In genomic region chr8:84811303-84811702, GRCm38 (mm10) we compare ENCODE assay signal across 8 mouse cellular contexts. TPM values are rescaled to one million over a fixed set of nuclear protein-coding genes. Genes with fewer than 3 reads are reported as not detected.
DNase-seq lines count a peak whose midpoint lies in the region; ATAC-seq and TF ChIP-seq lines count a peak whose summit lies in the region.

No protein-coding gene starts in this region.

- peaks cover 21% of the 10 kb centered on the region for H3K4me1 ChIP-seq in forebrain, embryonic 11.5 days (replicated peaks; ENCODE audit: control insufficient read depth, insufficient read depth, low read length)
- peaks cover 22% of the 10 kb centered on the region for H3K4me1 ChIP-seq in limb, embryonic 10.5 days
- peaks cover 15% of the 10 kb centered on the region for H3K4me1 ChIP-seq in neural tube, embryonic 14.5 days (ENCODE audit: control insufficient read depth, insufficient read depth, low read length)

- H3K9ac ChIP-seq in forebrain, embryonic 11.5 days (ENCODE audit: low read length): peak overlapping the region; percentile 49
- no peak overlapping the region; the same call in 1 of the 2 replicates for H3K9ac ChIP-seq in neural tube, embryonic 14.5 days (replicated peaks; ENCODE audit: low read depth, low read length)

- peak overlapping the region; percentile 52; the same call in 1 of the 2 replicates for H3K4me2 ChIP-seq in forebrain, embryonic 11.5 days (ENCODE audit: low read depth, low read length, severe bottlenecking)
- H3K4me2 ChIP-seq in neural tube, embryonic 14.5 days (ENCODE audit: low read depth, low read length): peak overlapping the region; percentile 40

- peak overlapping the region; percentile 53 for H3K4me3 ChIP-seq in layer of hippocampus, adult 2 months
- peak overlapping the region; percentile 4; the same call in 1 of the 2 replicates for H3K4me3 ChIP-seq in forebrain, embryonic 11.5 days (ENCODE audit: low read depth, low read length)
- H3K4me3 ChIP-seq in limb, embryonic 10.5 days: peak overlapping the region; percentile 45
- peak overlapping the region; percentile 22; the same call in 1 of the 2 replicates for H3K4me3 ChIP-seq in neural tube, embryonic 14.5 days (ENCODE audit: low read depth, low read length)

- TF ChIP-seq CTCF in layer of hippocampus, adult 2 months (conservative IDR thresholded peaks at IDR 0.05): no peak

- no peak for DNase-seq in layer of hippocampus, adult 2 months (ENCODE audit: low spot score in 2 of 2)
- DNase-seq in layer of hippocampus, adult 9-11 months: no peak
- no peak for DNase-seq in forebrain, embryonic 11.5 days (ENCODE audit: low spot score)
- no peak for DNase-seq in limb, embryonic 10.5 days (ENCODE audit: low spot score)
- no peak for DNase-seq in urinary bladder, postnatal 4 days (ENCODE audit: low spot score in 2 of 2)
- DNase-seq in layer of hippocampus, postnatal 25 days (ENCODE audit: extremely low spot score in 1 of 2, low spot score in 1 of 2): no peak
- DNase-seq in gastrocnemius, postnatal 14 days: no peak

- intact Hi-C loops in gastrocnemius, postnatal 14 days (cut with DNase I; ENCODE audit: low total_unique reads): loop anchor here (5.0 kb wide), 1 partner anchor 74 kb away; no protein-coding TSS in a partner anchor

- H3K27ac ChIP-seq in layer of hippocampus, adult 2 months: peak overlapping the region; percentile 86
- peak overlapping the region; percentile 37; the same call in 1 of the 2 replicates for H3K27ac ChIP-seq in forebrain, embryonic 11.5 days (ENCODE audit: low read depth, low read length)
- peak overlapping the region; percentile 63 for H3K27ac ChIP-seq in limb, embryonic 10.5 days
- 0 out of 2 replicates have a peak overlapping the region, but pooled peaks have one; percentile 13 for H3K27ac ChIP-seq in neural tube, embryonic 14.5 days (ENCODE audit: low read depth, low read length)

- 0 out of 2 replicates have a peak, but pooled peaks have one; percentile 2 for ATAC-seq in forebrain, embryonic 11.5 days (replicated peaks; ENCODE audit: low FRiP score)
- no peak for ATAC-seq in neural tube, embryonic 14.5 days (ENCODE audit: low read depth)

- no peaks in the 10 kb centered on the region for H3K9me3 ChIP-seq in forebrain, embryonic 11.5 days (ENCODE audit: control insufficient read depth, low read length)
- H3K9me3 ChIP-seq in limb, embryonic 10.5 days (replicated peaks): no peaks in the 10 kb centered on the region
- H3K9me3 ChIP-seq in neural tube, embryonic 14.5 days (ENCODE audit: control insufficient read depth, low read length): no peaks in the 10 kb centered on the region

- H3K36me3 ChIP-seq in forebrain, embryonic 11.5 days (ENCODE audit: control insufficient read depth, insufficient read depth, low read length): no peaks in the 10 kb centered on the region
- no peaks in the 10 kb centered on the region for H3K36me3 ChIP-seq in limb, embryonic 10.5 days
- H3K36me3 ChIP-seq in neural tube, embryonic 14.5 days (ENCODE audit: control insufficient read depth, insufficient read depth, low read length): no peaks in the 10 kb centered on the region

- 16% methylated on average over 10 of the region's 10 CpGs for WGBS in forebrain, embryonic 11.5 days
- WGBS in limb, embryonic 10.5 days: 27% methylated on average over 10 of the region's 10 CpGs
- 13% methylated on average over 10 of the region's 10 CpGs for WGBS in neural tube, embryonic 14.5 days

- H3K27me3 ChIP-seq in forebrain, embryonic 11.5 days (ENCODE audit: control insufficient read depth, insufficient read depth, low read length): peaks cover 17% of the 10 kb centered on the region
- peaks cover 95% of the 10 kb centered on the region for H3K27me3 ChIP-seq in limb, embryonic 10.5 days (ENCODE audit: low read depth, poor library complexity, severe bottlenecking)
- no peaks in the 10 kb centered on the region; the same call in 1 of the 2 replicates for H3K27me3 ChIP-seq in neural tube, embryonic 14.5 days (ENCODE audit: control insufficient read depth, insufficient read depth, low read length)

RNA-seq across cellular contexts. Expression of gene Nfix, which starts 11.2 kb away (rescaled TPM):
- 100 to 1,000 TPM; 408 to 482 TPM for total RNA-seq in layer of hippocampus, adult 2 months (2021)
- 7.7 and 8.9 TPM in 2 replicates for polyA plus RNA-seq in forebrain, embryonic 11.5 days (2014; fragmentation: Nextera tagmentation; extraction: Ambion mirVana)
- 0.24 and 2.1 TPM in 2 replicates for polyA plus RNA-seq in limb, embryonic 10.5 days (2016; fragmentation: Nextera tagmentation; extraction: Ambion mirVana)
- 68.2 and 91.5 TPM in 2 replicates for polyA plus RNA-seq in neural tube, embryonic 14.5 days (2014; fragmentation: Nextera tagmentation; extraction: Ambion mirVana)
- 100 to 1,000 TPM; 406 to 477 TPM for total RNA-seq in layer of hippocampus, postnatal 25 days (2021)
- total RNA-seq in gastrocnemius, postnatal 14 days (2021): 100 to 1,000 TPM; 531 to 566 TPM

RNA-seq across cellular contexts. Expression of gene Dand5, which starts 11.3 kb away (rescaled TPM):
- total RNA-seq in layer of hippocampus, adult 2 months (2021): 10 to 100 TPM; 11.9 TPM
- 5.5 and 6.4 TPM in 2 replicates for polyA plus RNA-seq in forebrain, embryonic 11.5 days (2014; fragmentation: Nextera tagmentation; extraction: Ambion mirVana)
- 1.9 and 2.7 TPM in 2 replicates for polyA plus RNA-seq in limb, embryonic 10.5 days (2016; fragmentation: Nextera tagmentation; extraction: Ambion mirVana)
- polyA plus RNA-seq in neural tube, embryonic 14.5 days (2014; fragmentation: Nextera tagmentation; extraction: Ambion mirVana): 12.3 and 16.9 TPM in 2 replicates
- 10 to 100 TPM in 1 of 2 experiments, 1 to 10 TPM in 1; 9.3 to 10.6 TPM for total RNA-seq in layer of hippocampus, postnatal 25 days (2021)
- total RNA-seq in gastrocnemius, postnatal 14 days (2021): 1 to 10 TPM; 6.0 to 7.2 TPM

RNA-seq across cellular contexts. Expression of gene Gadd45gip1, which starts 20.0 kb away (rescaled TPM):
- total RNA-seq in layer of hippocampus, adult 2 months (2021): 10 to 100 TPM; 23.3 to 26.1 TPM
- 41.0 and 44.3 TPM in 2 replicates for polyA plus RNA-seq in forebrain, embryonic 11.5 days (2014; fragmentation: Nextera tagmentation; extraction: Ambion mirVana)
- 51.7 and 54.4 TPM in 2 replicates for polyA plus RNA-seq in limb, embryonic 10.5 days (2016; fragmentation: Nextera tagmentation; extraction: Ambion mirVana)
- 33.1 and 39.8 TPM in 2 replicates for polyA plus RNA-seq in neural tube, embryonic 14.5 days (2014; fragmentation: Nextera tagmentation; extraction: Ambion mirVana)
- total RNA-seq in layer of hippocampus, postnatal 25 days (2021): 10 to 100 TPM; 23.7 to 27.3 TPM
- total RNA-seq in gastrocnemius, postnatal 14 days (2021): 10 to 100 TPM; 28.4 to 28.8 TPM

RNA-seq across cellular contexts. Expression of gene Rad23a, which starts 29.2 kb away (rescaled TPM):
- total RNA-seq in layer of hippocampus, adult 2 months (2021): 10 to 100 TPM; 63.4 to 75.9 TPM
- 102 and 110 TPM in 2 replicates for polyA plus RNA-seq in forebrain, embryonic 11.5 days (2014; fragmentation: Nextera tagmentation; extraction: Ambion mirVana)
- polyA plus RNA-seq in limb, embryonic 10.5 days (2016; fragmentation: Nextera tagmentation; extraction: Ambion mirVana): 119 and 122 TPM in 2 replicates
- 69.4 and 78.1 TPM in 2 replicates for polyA plus RNA-seq in neural tube, embryonic 14.5 days (2014; fragmentation: Nextera tagmentation; extraction: Ambion mirVana)
- total RNA-seq in layer of hippocampus, postnatal 25 days (2021): 10 to 100 TPM; 67.0 to 69.7 TPM
- total RNA-seq in gastrocnemius, postnatal 14 days (2021): 100 to 1,000 TPM; 122 to 124 TPM

RNA-seq across cellular contexts. Expression of gene Calr, which starts 35.4 kb away (rescaled TPM):
- 100 to 1,000 TPM; 457 to 504 TPM for total RNA-seq in layer of hippocampus, adult 2 months (2021)
- polyA plus RNA-seq in forebrain, embryonic 11.5 days (2014; fragmentation: Nextera tagmentation; extraction: Ambion mirVana): 722 and 731 TPM in 2 replicates
- polyA plus RNA-seq in limb, embryonic 10.5 days (2016; fragmentation: Nextera tagmentation; extraction: Ambion mirVana): 820 and 843 TPM in 2 replicates
- 615 and 623 TPM in 2 replicates for polyA plus RNA-seq in neural tube, embryonic 14.5 days (2014; fragmentation: Nextera tagmentation; extraction: Ambion mirVana)
- total RNA-seq in layer of hippocampus, postnatal 25 days (2021): 100 to 1,000 TPM; 473 to 552 TPM
- 100 to 1,000 TPM; 197 to 229 TPM for total RNA-seq in gastrocnemius, postnatal 14 days (2021)

Comparison
In these comparisons a context has a peak if more than half of its experiments do, and no peak if none do; other contexts are left out.
1. H3K27ac ChIP-seq: peak in every context shown above with its lines; median percentile 86 in layer of hippocampus, adult 2 months; 63 in limb, embryonic 10.5 days; 37 in forebrain, embryonic 11.5 days; 13 in neural tube, embryonic 14.5 days.